Mouse (Mus musculus) liver, postnatal 0 days (tissue): Measurements from ENCODE around the gene Gm20441. TPM values are rescaled to one million over a fixed set of nuclear protein-coding genes. Genes with fewer than 3 reads are reported as not detected.
"Not testable (repeated sequence)": the region's sequence is repeated elsewhere in the genome, so short reads cannot be mapped to it uniquely, and the experiment has no call there.

Source experiments
- ATAC-seq: fragments of 200-750 bp; cut with Nextera tagmentation; 2 replicates; pipeline ENCODE4 v1.8.0; 2017; ENCODE audit warnings: mild to moderate bottlenecking, moderate library complexity
- DNase-seq: peaks from one replicate; pipeline ENCODE4 v3.0.0-alpha.2; 2016
- H3K27ac ChIP-seq: fragments of 300-500 bp; sonication (generic); 2 replicates; pipeline ENCODE4 v1.5.1; 2014; ENCODE audit warnings: antibody characterized with exemption, moderate library complexity, mild to moderate bottlenecking, low read depth
- H3K27me3 ChIP-seq: fragments of 300-500 bp; sonication (generic); 2 replicates; pipeline ENCODE4 v1.6.1; 2014; ENCODE audit warnings: low read length, control low read depth, mixed read lengths; ENCODE audit not compliant: insufficient read depth
- H3K36me3 ChIP-seq: fragments of 300-500 bp; sonication (generic); replicated peaks from 2 replicates; pipeline ENCODE4 v1.6.1; 2014; ENCODE audit warnings: mild to moderate bottlenecking, control low read depth, low read length, moderate library complexity, mixed read lengths; ENCODE audit not compliant: insufficient read depth
- H3K4me1 ChIP-seq: fragments of 300-500 bp; sonication (generic); 2 replicates; pipeline ENCODE4 v1.6.1; 2014; ENCODE audit warnings: antibody characterized with exemption, mild to moderate bottlenecking, control low read depth; ENCODE audit not compliant: insufficient read depth
- H3K4me2 ChIP-seq: fragments of 300-500 bp; sonication (generic); 2 replicates; pipeline ENCODE4 v1.6.1; 2014; ENCODE audit warnings: low read depth, mild to moderate bottlenecking, low read length, moderate library complexity, mixed read lengths
- H3K4me3 ChIP-seq: fragments of 300-500 bp; sonication (generic); 2 replicates; pipeline ENCODE4 v1.5.1; 2014; ENCODE audit warnings: low read depth, low read length
- H3K9ac ChIP-seq: fragments of 300-500 bp; sonication (generic); replicated peaks from 2 replicates; pipeline ENCODE4 v1.6.1; 2014; ENCODE audit warnings: mild to moderate bottlenecking, moderate library complexity
- H3K9me3 ChIP-seq: fragments of 300-500 bp; sonication (generic); 2 replicates; pipeline ENCODE4 v1.6.1; 2016; ENCODE audit warnings: mild to moderate bottlenecking, control low read depth, low read length, mixed read lengths
- CTCF ChIP-seq: sonication (generic); IDR thresholded peaks from 2 replicates; pipeline ENCODE4 v1.5.1; 2016; ENCODE audit warnings: antibody characterized with exemption, low read depth
- EP300 ChIP-seq: IDR thresholded peaks from 2 replicates; pipeline ENCODE4 v1.6.1; 2016; ENCODE audit warnings: antibody characterized with exemption, low read depth, mild to moderate bottlenecking
- WGBS: fragments of 180-500 bp; shearing (Covaris S2); extraction: QIAGEN DNeasy Blood & Tissue Kit; methylation state at CpG from one replicate; pipeline ENCODE4 v1.1.7; 2014; ENCODE audit not compliant: insufficient replicate concordance; 5-methylcytosine and 5-hydroxymethylcytosine counted together
- polyA plus RNA-seq: library from polyadenylated mRNA; unstranded; fragments of >200 nt; fragmentation: Nextera tagmentation; extraction: Ambion mirVana; gene quantifications from 2 replicates; pipeline ENCODE4 v1.2.1, GENCODE M21; 2015

The Gm20441 gene
- polyA plus RNA-seq, 1 experiment from 2014 or later, result not detected

DNA sequence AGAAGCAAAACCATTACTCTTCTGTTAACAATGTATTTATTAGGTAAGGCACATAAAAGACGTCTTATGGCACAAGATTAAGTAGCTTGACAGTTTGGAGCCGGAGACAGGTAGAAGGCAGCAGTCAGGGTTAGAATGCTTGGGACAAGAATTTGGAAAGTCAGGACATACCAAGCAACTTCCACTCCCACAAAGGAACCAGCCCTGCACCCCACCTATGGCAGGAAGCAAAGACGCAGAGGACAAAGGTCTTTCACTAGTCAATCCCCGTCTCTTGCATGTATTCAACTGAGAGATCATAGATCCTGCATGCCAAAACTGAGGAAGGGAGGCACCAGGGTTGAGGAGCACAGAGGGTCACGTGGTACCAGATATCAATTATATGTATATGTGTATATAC is 6.7 kb downstream of the Gm20441 start:
- 80% methylated on average over 5 of the region's 5 CpGs for WGBS
- TF ChIP-seq EP300, result no peak
- TF ChIP-seq CTCF, result no peak
- Histone ChIP-seq H3K27ac (peak overlapping the region; percentile 46), H3K9me3 (no peaks in the 10 kb centered on the region), H3K36me3 (no peaks in the 10 kb centered on the region; the same call in 1 of the 2 replicates), H3K9ac (no peak overlapping the region), H3K4me1 (peaks cover 9% of the 10 kb centered on the region), H3K27me3 (no peaks in the 10 kb centered on the region), H3K4me3 (no peak overlapping the region), H3K4me2 (no peak overlapping the region)
- ATAC-seq (no peak), DNase-seq (no peak)

DNA sequence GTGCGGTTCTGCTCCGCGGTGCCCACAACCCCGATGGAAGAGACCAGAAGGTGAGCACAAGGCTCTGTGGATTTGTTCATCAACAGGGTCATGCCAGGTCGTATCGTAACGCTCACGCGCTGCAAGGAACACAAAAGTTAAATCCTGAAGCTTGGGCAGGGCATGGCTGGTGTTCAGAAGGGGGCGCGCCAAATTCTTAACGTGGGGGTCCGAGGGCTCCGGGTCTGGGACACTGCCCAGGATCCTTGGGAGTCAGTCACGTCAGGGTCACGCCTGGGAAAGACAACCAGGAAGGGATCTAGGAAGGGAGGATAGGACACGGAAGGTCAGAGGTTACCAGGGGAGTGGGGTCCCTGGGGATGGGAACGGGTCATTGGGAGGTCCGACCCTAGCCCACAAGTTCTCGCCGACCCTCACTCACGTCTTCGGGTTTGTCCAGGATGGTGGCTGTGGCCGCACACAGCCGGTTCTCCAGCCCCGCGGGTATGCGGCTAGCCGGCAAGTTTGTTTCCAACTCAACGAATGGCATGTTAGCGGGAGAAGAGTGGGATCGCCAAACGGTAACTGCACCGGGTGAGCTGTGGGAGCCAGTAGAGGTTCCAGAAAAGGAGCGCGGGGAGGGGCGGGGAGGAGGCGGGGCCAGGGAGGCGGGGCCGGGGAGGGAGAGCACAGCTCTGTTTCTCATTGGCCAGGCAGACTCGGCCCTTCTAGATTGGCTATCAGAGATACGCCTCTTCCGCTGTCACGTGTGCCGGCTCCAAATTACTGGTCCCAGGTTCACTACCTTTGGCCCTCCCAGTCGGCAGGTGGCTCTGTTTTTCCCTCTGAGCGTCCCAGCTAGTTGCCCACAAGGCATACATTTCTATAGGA is 7.7 kb downstream of the Gm20441 start, which contains the start of gene Ddt:
Gene Ddt (minus strand): TSS at position 620 of the 870 bp plus-strand sequence.
- peak within 1 kb of the TSS; percentile 87 for H3K27ac ChIP-seq
- no peaks in the 10 kb centered on the region for H3K27me3 ChIP-seq
- ATAC-seq (peak; percentile 94), DNase-seq (peak; percentile 94)
- peak within 1 kb of the TSS; percentile 57 for H3K4me3 ChIP-seq
- H3K9me3 ChIP-seq, result no peaks in the 10 kb centered on the region
- peak within 1 kb of the TSS; percentile 71 for H3K9ac ChIP-seq
- peak within 1 kb of the TSS; percentile 83 for H3K4me2 ChIP-seq
- no peaks in the 10 kb centered on the region; the same call in 1 of the 2 replicates for H3K36me3 ChIP-seq
- WGBS, result under 1% methylated on average over 46 of the region's 47 CpGs
- H3K4me1 ChIP-seq, result peaks cover 9% of the 10 kb centered on the region
- TF ChIP-seq CTCF, result peak; percentile 48
- TF ChIP-seq EP300, result peak; percentile 50

DNA sequence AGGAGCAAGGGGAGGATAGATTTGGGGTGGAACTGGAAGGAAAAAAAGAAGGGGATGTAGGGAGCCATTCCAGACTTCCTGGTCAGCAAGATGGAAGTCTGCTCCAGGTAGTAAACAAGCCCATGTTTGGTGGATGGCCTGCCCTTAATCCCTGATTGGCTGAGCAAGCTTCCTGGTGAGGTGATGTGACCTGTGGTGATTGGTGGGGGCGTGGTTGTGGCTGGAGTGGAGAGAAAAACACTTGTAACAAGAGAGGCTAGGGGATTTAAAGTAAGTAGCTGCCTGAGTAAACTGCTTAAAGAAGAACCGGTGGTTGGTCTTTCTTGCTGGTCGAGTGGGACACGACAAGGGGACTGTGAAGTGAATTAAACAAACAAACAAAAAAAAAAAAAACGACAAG is 13.0 kb downstream of the Gm20441 start:
- not testable (repeated sequence) for H3K4me3 ChIP-seq, H3K9ac ChIP-seq, H3K27me3 ChIP-seq, H3K27ac ChIP-seq, H3K9me3 ChIP-seq, DNase-seq, ATAC-seq, H3K36me3 ChIP-seq, H3K4me2 ChIP-seq
- H3K4me1 ChIP-seq, result peaks cover 16% of the 10 kb centered on the region
- 38% methylated on average over 5 of the region's 5 CpGs for WGBS

DNA sequence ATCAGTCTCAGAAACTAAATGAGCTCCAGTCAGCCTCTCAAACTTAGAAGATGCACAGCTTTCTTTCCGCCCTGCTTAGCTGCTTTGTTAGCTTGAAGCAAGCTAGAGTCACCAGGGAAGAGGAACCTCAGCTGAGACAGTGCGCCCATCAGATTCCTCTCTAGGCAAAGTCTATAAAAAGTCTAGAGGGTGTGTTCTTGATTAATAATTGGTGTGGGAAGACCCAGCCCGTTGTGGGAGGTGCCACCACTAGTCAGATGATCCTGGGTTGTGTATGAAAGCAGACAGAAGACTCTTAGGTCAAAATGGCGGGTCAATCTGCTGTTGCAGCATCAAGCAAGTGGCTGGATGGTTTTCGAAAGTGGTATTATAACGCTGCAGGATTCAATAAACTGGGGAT is 13.9 kb downstream of the Gm20441 start:
- WGBS, result 76% methylated on average over 6 of the region's 6 CpGs
- no peak overlapping the region for H3K27ac ChIP-seq

DNA sequence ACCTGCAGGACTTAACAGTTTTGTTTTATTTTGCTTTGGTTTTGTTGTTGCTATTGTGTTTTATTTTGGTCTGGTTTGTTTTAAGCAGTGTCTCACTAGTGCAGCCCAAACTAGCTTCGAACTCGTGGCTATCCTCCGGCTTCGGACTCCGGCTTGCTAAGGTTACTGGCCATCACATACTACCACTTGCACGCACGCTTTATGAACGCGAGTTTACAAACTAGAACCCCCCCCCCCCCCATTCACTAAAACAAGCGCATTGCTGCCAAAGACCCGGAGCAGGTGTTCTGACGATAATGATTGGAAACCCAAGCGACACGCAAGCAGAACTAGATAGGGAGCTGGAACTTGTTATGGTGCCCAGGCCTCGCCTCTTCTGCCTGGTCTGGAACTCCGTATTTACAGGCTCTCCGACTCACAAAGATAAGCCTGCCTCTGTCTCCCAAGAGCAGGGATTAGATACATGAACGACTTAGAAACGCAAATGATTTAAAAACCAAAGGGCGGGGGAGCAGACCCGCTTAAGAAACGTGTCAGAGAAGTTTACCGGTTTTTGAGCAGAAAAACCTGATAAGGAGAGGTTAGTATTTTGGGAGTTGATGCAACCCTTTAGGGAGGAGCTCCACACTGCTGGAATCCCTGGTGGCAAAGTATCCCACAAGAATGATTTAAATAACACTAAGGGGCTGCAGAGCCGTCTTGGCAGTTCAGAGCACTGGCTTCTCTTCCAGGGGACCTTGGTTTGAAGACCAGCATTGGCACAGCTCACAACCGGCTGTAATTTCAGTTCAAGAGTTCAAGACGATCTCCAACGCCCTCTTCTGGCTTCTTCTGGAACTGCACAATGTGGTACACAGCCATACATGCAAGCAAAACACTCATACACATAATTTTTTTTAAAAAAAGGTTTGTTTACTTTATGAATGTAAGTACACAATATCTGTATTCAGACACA is 16.0 kb downstream of the Gm20441 start:
- Histone ChIP-seq H3K27me3 (no peaks in the 10 kb centered on the region), H3K4me1 (peaks cover 10% of the 10 kb centered on the region), H3K27ac (peak overlapping the region; percentile 88), H3K9ac (peak overlapping the region; percentile 92), H3K36me3 (peaks cover 9% of the 10 kb centered on the region; the same call in 1 of the 2 replicates), H3K4me3 (peak overlapping the region; percentile 96), H3K9me3 (no peaks in the 10 kb centered on the region), H3K4me2 (peak overlapping the region; percentile 94)
- DNase-seq (peak; percentile 89), ATAC-seq (peak; percentile 41)
- TF ChIP-seq EP300 (peak; percentile 37; the same call in 1 of the 2 replicates), CTCF (peak; percentile 92)
- WGBS, result 1% methylated on average over 27 of the region's 27 CpGs

More for the DNA sequence above, 13.9 kb downstream of the Gm20441 start:
- H3K36me3 ChIP-seq, result no peaks in the 10 kb centered on the region; the same call in 1 of the 2 replicates
- H3K9ac ChIP-seq, result no peak overlapping the region
- ATAC-seq (no peak), DNase-seq (no peak)
- H3K27me3 ChIP-seq, result no peaks in the 10 kb centered on the region
- no peak overlapping the region for H3K4me2 ChIP-seq
- H3K9me3 ChIP-seq, result no peaks in the 10 kb centered on the region
- no peak overlapping the region for H3K4me3 ChIP-seq
- H3K4me1 ChIP-seq, result peaks cover 13% of the 10 kb centered on the region
- TF ChIP-seq EP300 (no peak), CTCF (no peak)
